Mouse (Mus musculus) lung, postnatal 36 days (tissue): Measurements from ENCODE around the gene Snf8.

ENCODE experiments used
- DNase-seq: peaks from one replicate; pipeline ENCODE4 v3.0.0; 2022; ENCODE audit warnings: mixed read lengths

Snf8 gene

GRCm38 (mm10) chr11:96034596-96035052 lies at the start of gene Snf8:
Snf8 (plus strand) TSS chr11:96034885.
- DNase-seq, result peak; percentile 97

DNA sequence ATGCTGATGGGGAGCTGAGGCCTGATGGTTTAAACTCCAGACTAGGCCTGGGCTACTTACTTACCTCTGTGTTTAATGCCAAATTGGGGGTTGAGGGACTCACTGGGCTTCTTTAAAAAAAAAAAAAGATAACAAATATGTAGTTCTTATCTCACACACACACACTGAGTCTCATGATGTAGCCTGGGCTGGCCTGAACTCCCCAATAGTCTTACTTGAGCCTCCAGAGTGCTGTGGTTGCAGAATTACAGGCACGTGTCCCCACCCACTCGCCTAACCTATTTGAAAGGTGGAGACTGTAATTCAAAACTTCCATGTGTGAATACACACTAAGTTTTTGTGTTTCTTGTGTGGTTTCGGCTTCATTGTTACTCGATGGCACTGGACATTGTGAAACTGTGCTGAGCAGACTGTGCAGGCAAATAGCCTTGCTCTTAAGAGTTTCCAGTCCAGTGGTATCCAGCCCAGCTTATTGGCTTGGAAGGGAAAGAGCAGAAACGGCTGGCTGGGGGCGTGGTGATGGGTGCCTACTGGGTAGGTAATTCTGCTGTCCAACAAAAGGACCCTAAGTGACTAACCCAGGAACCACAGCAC lies 46.7 kb upstream of the Snf8 start:
- DNase-seq, result peak; percentile 39

GRCm38 (mm10) chr11:95988533-95988932 lies 46.2 kb upstream of the Snf8 start:
- peak; percentile 90 for DNase-seq

DNA sequence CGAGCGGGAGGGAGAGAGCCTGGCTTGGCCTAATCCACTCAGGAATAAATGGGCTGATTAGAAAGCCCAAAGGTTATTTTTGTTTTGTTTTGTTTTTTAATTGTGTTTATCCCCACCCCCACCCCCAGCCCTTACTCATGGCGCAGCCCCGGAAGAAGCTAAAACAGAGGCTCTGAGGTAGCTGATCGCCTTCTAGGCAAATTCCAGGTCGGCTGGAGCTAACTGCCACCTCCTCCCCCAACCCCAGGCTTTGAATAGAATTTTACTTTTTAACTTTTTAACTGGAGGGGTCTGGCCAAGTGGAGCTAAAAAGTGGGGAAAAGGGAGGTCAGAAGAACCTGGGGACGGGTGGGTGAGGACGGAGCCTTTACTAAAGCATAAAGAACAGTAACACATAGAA lies 44.8 kb upstream of the Snf8 start:
- no peak for DNase-seq

DNA sequence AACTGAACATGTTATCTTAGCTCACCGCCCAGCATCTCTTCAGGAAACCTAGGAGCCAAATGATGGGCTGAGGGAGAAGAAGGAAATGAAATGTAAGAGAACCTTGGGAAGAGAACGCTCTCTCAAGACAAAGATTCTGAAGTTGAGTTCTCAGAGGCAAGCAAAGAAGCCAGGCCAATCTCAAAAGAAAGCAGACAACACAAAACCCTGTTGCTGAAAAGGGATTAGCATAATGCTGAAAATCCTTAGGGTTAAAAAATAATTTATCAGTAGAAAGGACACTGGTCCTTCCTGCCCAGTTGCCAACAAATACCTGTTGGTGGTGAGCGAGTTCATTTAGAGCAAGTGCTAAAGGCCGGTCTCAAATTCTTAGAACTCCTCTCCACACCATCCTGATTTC lies 44.3 kb upstream of the Snf8 start:
- no peak for DNase-seq

DNA sequence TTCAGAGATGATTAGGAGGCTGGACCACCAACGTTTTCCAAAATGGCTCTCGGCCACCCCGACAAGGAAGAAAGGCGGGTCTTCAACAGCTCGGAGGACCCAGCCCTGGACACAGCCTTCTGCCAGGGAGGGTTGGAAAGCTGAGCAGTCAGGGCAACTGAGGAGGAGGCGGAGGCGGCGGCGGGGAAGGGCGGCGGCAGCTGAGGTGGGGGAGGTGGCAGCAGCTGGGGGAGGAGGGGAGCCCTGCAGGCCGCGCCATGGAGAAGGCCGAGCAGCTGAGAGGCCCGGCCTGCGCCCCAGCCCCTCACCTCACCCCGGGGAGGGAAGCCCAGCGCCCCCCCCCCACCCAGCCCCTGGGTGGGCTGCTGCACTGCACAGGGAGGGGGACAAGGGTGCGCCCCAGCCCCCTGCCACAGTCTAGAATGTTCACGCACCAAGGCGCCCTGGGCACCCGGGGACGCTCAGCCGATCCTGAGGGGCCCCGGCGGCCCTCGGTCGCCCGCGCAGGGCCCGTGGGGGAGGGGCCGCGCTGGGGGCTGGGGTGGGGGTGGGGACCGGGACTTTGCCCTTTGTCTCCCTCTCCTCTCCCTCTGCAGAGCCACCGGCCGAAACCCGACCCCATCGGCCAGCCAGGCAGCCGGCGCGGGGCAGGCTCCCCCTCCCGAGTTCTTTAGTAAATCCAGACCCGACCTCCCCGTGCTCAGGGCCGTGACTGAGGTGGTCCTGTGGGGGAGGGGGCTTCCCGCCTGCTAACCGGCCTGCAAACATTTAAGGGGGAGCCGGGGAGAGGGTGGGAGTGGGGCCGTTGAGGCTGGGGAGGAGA lies 43.6 kb upstream of the Snf8 start:
- no peak for DNase-seq

DNA sequence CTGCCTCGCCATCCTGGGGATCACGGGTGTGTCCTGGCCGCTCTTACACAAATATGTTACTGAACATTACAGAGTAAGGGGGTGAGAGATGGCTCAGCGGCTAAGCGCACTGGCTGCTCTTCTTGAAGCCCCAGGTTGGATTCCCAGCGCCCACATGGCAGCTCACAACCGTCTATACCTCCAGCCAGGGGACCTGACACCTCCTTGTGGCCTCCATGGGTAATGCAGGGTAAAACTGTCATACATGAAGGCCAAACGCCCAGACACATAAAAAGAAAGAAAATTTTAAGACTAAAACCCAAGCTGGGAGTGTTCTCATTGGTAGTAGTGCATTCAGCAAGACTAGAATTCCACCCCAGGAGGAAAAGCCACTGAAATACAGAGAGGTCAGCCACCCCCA lies 40.5 kb upstream of the Snf8 start:
- no peak for DNase-seq

GRCm38 (mm10) chr11:96003100-96003900 lies 31.4 kb upstream of the Snf8 start:
- no peak for DNase-seq

DNA sequence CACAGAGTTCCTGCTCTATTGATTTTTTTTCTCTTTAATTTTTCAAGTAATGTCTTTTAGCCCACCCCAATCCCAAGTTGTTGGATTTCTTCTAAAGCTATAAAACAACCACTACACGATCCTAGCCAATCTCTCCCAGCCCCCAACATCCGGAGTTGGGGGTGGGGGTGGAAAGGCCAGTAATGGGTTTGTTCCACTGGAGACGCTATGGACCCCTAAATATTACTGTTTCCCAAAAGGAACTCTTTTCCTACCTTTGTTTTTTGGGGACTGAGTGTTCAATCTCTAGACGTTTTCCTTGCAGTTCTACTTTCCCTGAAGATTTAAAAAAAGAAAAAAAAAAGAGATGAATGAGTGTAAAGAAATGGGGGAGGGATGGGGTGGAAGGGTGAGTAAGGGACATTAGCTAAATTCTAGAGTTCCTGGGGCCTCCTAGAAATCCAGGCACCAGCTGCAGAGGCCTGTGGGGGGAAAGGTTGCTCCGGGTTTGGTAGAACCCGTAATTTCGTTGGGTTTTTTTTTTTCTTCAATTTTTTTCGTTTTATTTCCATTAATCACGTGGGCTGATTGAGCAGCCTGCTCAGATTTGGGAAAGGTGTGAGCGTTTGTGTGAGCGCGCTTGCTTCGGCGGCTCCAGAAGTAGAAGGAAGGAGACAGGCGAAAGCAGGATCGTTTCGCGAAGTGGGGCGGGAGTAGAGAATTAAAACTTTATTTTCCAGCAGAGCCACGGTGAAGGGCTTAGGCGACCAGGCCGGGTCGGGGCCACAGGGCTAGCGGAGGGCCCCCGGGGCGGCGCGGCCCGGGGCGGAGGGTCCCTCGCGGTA lies 30.5 kb upstream of the Snf8 start:
- no peak for DNase-seq

DNA sequence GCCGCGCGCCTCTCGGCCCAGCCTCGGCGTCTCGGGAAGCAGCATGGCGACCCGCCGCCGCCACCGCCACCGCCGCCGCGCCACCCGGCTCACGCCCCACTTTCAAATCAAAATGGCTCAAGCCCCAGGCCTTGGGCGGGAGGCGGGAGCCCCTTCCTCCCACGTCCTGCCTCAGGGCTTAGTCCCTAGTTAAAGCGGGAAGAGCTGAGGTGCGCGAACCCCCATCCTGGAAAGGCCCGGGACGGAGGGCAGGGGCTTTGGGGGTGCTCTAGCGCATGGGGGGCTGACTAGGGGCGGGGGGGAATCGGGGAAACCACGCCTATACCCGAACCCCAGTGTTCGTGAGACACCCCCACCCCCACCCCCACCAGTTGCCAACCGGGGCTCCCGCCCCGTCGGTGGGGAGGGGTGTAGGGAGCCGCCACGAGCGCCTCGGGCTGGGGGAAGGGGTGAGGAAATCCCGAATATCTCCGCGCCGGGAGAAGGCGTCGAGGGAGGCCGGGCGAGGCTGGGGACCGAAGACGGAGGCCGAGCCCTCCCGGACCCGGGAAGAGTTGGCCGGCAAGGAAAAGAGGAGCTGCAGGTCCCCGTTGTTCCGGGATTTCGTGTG lies 29.8 kb upstream of the Snf8 start:
- DNase-seq, result no peak

GRCm38 (mm10) chr11:96005403-96006271 lies 29.0 kb upstream of the Snf8 start, which contains the start of gene Igf2bp1:
Igf2bp1 (minus strand) TSS chr11:96005940.
- no peak for DNase-seq

DNA sequence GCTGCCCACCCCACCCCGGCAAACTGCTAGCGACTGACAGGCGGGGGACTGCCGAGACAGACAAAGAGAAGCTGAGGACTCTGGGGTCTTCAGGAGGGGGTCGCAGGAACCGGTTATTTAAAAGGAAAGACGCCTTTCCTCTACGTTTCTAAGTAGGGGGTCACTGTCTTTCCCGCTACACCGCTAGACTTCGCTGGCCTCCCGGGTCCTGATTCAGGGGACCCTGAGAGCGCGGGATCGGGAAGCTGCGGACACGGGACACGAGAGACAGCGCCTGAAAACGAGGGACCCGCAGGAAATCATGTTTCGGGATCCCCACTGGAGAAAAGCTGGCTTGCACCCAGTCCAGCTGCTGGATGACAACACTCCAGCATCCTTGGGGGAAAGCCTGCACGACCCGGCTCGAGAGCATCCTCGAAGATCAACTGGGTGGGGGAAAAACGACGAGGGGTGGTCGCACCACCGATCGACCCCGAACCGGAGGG lies 28.3 kb upstream of the Snf8 start:
- no peak for DNase-seq

DNA sequence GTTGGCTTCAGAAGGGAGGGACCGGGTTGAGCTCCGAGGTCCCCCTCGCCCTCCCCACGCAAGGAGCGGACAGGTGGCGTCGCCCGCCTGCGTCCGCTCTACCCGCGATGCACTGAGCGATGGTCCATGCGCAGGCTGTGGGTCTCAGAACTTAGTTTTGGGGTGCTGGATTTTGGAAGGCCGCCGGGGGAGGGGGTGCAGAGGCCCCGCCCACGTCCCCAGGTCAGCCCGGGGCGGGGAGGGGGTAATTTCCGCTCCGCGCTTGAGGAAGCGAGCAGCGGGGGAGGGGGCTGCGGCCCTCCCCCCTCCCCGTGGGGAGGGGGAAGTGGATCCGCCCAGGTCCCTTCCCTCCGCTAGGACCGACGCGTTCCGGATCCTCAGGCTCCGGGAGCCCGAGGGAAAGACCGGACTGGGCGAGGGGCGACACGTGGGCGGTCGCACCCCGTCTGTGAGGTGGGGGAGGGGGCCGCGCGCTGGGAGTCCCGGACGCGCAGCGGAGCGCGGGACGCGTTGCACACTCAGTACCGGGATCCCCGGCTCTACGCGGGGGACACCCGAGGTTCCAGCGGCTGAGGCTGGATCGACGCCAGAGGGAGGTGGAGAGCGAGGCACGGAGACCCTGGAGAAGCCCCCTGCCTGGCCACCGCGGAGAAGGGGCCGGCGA lies 27.7 kb upstream of the Snf8 start:
- no peak for DNase-seq

DNA sequence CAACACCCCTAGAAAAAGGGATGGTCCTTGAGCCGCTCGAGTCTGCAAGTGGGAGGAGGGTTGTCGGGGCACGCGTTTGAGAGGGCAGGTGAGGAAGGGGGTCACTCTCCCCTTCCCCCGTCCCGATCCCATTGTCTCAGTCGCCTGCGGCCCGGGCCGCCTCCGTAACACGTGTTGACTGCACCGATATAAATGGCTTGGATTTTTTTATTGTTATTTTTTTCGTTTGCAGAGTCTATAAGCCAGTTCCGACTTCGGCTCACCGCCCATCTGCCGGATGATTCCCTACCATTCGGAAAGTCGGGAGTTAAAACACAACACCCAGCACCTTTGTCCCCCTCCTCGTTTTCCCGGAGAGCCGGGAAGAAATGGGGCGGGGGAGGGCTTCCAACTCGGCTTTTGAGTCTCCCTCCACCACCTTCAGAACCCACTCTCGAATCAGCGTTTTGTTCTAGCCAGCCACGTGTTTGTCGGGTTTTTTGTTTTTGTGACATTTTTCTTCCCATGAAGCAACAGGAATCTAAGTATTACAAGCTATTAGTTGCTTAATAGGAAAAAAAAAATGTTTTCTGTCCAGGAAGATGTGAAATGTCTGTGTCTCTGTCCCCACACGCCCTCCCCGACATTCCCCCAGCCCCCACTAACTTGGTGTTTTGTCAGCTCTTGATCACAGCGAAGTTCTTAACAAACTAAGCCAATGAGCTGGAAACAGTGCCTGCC lies 27.0 kb upstream of the Snf8 start:
- DNase-seq, result no peak

- DNase-seq, result no peak
These were observed 25.9 kb upstream of the Snf8 start for GRCm38 (mm10) chr11:96008827-96009226.

- DNase-seq, result no peak
These were observed 22.7 kb upstream of the Snf8 start for GRCm38 (mm10) chr11:96011982-96012381.

DNA sequence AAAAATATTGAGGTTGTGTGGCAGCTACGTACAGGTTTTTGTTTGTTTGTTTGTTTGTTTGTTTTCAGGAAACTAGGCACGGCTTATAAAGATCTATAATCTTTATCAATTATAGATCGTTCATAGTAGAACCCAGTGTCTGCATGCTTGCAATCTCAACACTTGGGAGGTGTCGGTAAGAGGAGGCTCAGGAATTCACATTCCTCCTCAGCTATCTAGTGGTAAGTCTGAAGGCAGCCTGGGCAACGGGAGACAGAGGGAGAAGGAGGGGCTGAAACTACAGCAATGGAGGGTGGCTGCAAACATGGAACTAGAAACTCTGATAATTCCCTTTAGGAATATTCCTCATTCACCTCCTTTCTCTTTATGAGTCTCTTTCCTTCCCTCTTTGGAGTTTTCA lies 19.3 kb upstream of the Snf8 start:
- DNase-seq, result no peak

DNA sequence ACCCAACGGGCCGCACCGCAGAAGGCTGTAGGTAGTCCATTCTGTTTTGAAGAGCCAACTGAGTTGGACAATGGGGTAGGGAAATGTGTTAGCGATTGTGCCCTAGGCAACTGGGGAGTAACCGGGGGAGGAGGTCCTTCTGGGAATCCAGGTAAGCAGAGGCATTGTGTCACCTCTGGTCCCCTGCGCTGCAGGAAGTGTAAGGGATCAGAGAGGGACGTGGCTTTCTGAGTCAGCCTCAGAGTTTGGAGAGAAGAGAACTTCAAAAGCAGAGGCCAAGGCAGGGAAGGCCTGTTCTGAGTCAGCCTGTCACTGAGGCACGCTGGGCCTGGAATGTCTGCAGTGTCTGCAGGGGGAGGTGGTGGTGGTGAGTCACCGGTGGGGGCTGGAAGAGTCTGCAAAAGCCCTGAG lies 16.7 kb upstream of the Snf8 start:
- DNase-seq, result no peak

DNA sequence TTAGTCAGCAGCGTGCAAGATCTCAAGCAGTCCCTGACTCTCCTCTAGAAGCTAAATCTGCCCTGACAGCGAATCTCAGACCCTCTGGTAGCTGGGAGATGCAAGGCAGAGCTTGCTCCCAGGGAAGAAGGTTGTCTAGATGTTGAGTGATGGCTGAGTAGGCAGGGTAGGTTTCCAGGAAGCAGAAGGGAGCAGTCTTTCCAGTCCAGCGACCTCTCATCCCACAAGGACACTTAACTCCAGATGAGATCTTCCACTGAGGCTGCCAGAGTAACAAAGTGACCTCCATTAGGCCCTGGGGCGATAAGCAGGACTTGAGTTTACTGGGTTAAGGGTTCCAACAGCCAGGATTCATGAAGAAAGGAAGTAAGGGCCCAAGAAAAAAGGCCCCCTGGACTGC lies 14.1 kb upstream of the Snf8 start:
- DNase-seq, result no peak

GRCm38 (mm10) chr11:96028130-96028529 lies 6.6 kb upstream of the Snf8 start:
- DNase-seq, result no peak
